Mouse (Mus musculus): ENCODE measurements at regions not wholly inside any gene's neighbourhood (a gene's known extent, or its start where the extent isn't known, plus 50 kb on each side); places are given as distances from the start of the nearest gene placed in this dataset.

GRCm38 (mm10) chr3:147092188-147093075, 240.3 kb downstream of the Ttll7 start:
- no peak for DNase-seq (ENCODE audit: extremely low spot score in 1 of 2, low spot score in 1 of 2)

- no peak for DNase-seq (ENCODE audit: extremely low spot score in 1 of 2, low spot score in 1 of 2)
Measured at GRCm38 (mm10) chr3:147093076-147093380, 240.9 kb downstream of the Ttll7 start.

GRCm38 (mm10) chr3:147096179-147096578, 244.0 kb downstream of the Ttll7 start:
- DNase-seq (ENCODE audit: extremely low spot score in 1 of 2, low spot score in 1 of 2) = no peak

- DNase-seq (ENCODE audit: extremely low spot score in 1 of 2, low spot score in 1 of 2) = no peak
Measured at GRCm38 (mm10) chr3:147098065-147098580, 246.0 kb downstream of the Ttll7 start.

GRCm38 (mm10) chr3:147098611-147099010, 246.4 kb downstream of the Ttll7 start:
- no peak for DNase-seq (ENCODE audit: extremely low spot score in 1 of 2, low spot score in 1 of 2)

- no peak for DNase-seq (ENCODE audit: extremely low spot score in 1 of 2, low spot score in 1 of 2)
Measured at GRCm38 (mm10) chr3:147099143-147099713, 247.1 kb downstream of the Ttll7 start.

GRCm38 (mm10) chr3:147101053-147101764, 249.0 kb downstream of the Ttll7 start:
- DNase-seq (ENCODE audit: extremely low spot score in 1 of 2, low spot score in 1 of 2) = no peak

GRCm38 (mm10) chr3:147101765-147102113, 249.6 kb downstream of the Ttll7 start:
- DNase-seq (ENCODE audit: extremely low spot score in 1 of 2, low spot score in 1 of 2) = no peak

- no peak for DNase-seq (ENCODE audit: extremely low spot score in 1 of 2, low spot score in 1 of 2)
Measured at GRCm38 (mm10) chr3:147103428-147103827, 251.3 kb downstream of the Ttll7 start.

- no peak for DNase-seq (ENCODE audit: extremely low spot score in 1 of 2, low spot score in 1 of 2)
Measured at GRCm38 (mm10) chr3:147117609-147118008, 265.4 kb downstream of the Ttll7 start.

- no peak for DNase-seq (ENCODE audit: extremely low spot score in 1 of 2, low spot score in 1 of 2)
Measured at GRCm38 (mm10) chr3:147118092-147118491, 265.9 kb downstream of the Ttll7 start.

- DNase-seq (ENCODE audit: extremely low spot score in 1 of 2, low spot score in 1 of 2) = no peak
Measured at GRCm38 (mm10) chr3:147118622-147119021, 266.5 kb downstream of the Ttll7 start.

- no peak for DNase-seq (ENCODE audit: extremely low spot score in 1 of 2, low spot score in 1 of 2)
Measured at GRCm38 (mm10) chr3:147121826-147122225, 269.7 kb downstream of the Ttll7 start.

- no peak for DNase-seq (ENCODE audit: extremely low spot score in 1 of 2, low spot score in 1 of 2)
Measured at GRCm38 (mm10) chr3:147127740-147128139, 275.6 kb downstream of the Ttll7 start.

- no peak for DNase-seq (ENCODE audit: extremely low spot score in 1 of 2, low spot score in 1 of 2)
Measured at GRCm38 (mm10) chr3:147132830-147133229, 280.7 kb downstream of the Ttll7 start.

- no peak for DNase-seq (ENCODE audit: extremely low spot score in 1 of 2, low spot score in 1 of 2)
Measured at GRCm38 (mm10) chr3:147133408-147133807, 281.2 kb downstream of the Ttll7 start.

GRCm38 (mm10) chr3:147140414-147140813, 288.2 kb downstream of the Ttll7 start:
- DNase-seq (ENCODE audit: extremely low spot score in 1 of 2, low spot score in 1 of 2) = no peak

GRCm38 (mm10) chr3:147153456-147153855, 301.3 kb downstream of the Ttll7 start:
- DNase-seq (ENCODE audit: extremely low spot score in 1 of 2, low spot score in 1 of 2) = no peak

GRCm38 (mm10) chr3:147153998-147154397, 301.8 kb downstream of the Ttll7 start:
- DNase-seq (ENCODE audit: extremely low spot score in 1 of 2, low spot score in 1 of 2) = no peak

- no peak for DNase-seq (ENCODE audit: extremely low spot score in 1 of 2, low spot score in 1 of 2)
Measured at GRCm38 (mm10) chr3:147163126-147163525, 311.0 kb downstream of the Ttll7 start.

- no peak for DNase-seq (ENCODE audit: extremely low spot score in 1 of 2, low spot score in 1 of 2)
Measured at GRCm38 (mm10) chr3:147163540-147163939, 311.4 kb downstream of the Ttll7 start.

Data from layer of hippocampus, postnatal 25 days (tissue).